Mouse (Mus musculus) spleen, embryonic (tissue): ENCODE results near the gene Usp29.

Experiments used
- CTCF ChIA-PET: fragments of 350-600 bp; sonication (Branson Sonifier 250); formaldehyde crosslinking; loops from one replicate; lab custom pipeline; 2022; lab: Charles Lee

Usp29 gene

GRCm38 (mm10) chr7:6730241-6730640, at the start of gene Usp29, which contains the start of gene Peg3:
Gene Usp29, plus strand, starts transcription at chr7:6730578.
Gene Peg3, minus strand, starts transcription at chr7:6730431.
- CTCF ChIA-PET = no interaction called here

- CTCF ChIA-PET = no interaction called here
These were observed 44.9 kb upstream of the Usp29 start for GRCm38 (mm10) chr7:6685511-6685910.

- CTCF ChIA-PET = no interaction called here
These were observed 33.9 kb upstream of the Usp29 start, which contains the start of gene Zim1 for GRCm38 (mm10) chr7:6696241-6697045. Gene Zim1, minus strand, starts transcription at chr7:6696450.

GRCm38 (mm10) chr7:6699230-6699629, 31.1 kb upstream of the Usp29 start:
- CTCF ChIA-PET = no interaction called here

GRCm38 (mm10) chr7:6707416-6708015, 22.9 kb upstream of the Usp29 start:
- CTCF ChIA-PET = no interaction called here

- CTCF ChIA-PET = no interaction called here
These were observed 21.8 kb upstream of the Usp29 start for GRCm38 (mm10) chr7:6708451-6709180.

- CTCF ChIA-PET = no interaction called here
These were observed 21.0 kb upstream of the Usp29 start for GRCm38 (mm10) chr7:6709396-6709795.

GRCm38 (mm10) chr7:6727351-6728121, 2.8 kb upstream of the Usp29 start:
- CTCF ChIA-PET = no interaction called here

- CTCF ChIA-PET = no interaction called here
These were observed 2.0 kb upstream of the Usp29 start for GRCm38 (mm10) chr7:6728263-6728931.

- CTCF ChIA-PET = no interaction called here
These were observed 1.1 kb upstream of the Usp29 start for GRCm38 (mm10) chr7:6729061-6729817.

- CTCF ChIA-PET = no interaction called here
These were observed 423 bp downstream of the Usp29 start for GRCm38 (mm10) chr7:6730801-6731200.

- CTCF ChIA-PET = no interaction called here
These were observed 995 bp downstream of the Usp29 start for GRCm38 (mm10) chr7:6731373-6731772.

GRCm38 (mm10) chr7:6731930-6732329, 1.6 kb downstream of the Usp29 start:
- CTCF ChIA-PET = no interaction called here

- CTCF ChIA-PET = no interaction called here
These were observed 5.7 kb downstream of the Usp29 start for GRCm38 (mm10) chr7:6736060-6736459.

GRCm38 (mm10) chr7:6744281-6744904, 14.0 kb downstream of the Usp29 start:
- CTCF ChIA-PET = interaction anchor here (0.6 kb wide), 1 partner anchor 222 kb away, joined by 3 read pairs; no protein-coding TSS in a partner anchor

GRCm38 (mm10) chr7:6749196-6749595, 18.8 kb downstream of the Usp29 start:
- CTCF ChIA-PET = no interaction called here

GRCm38 (mm10) chr7:6753440-6753839, 23.1 kb downstream of the Usp29 start:
- CTCF ChIA-PET = no interaction called here

GRCm38 (mm10) chr7:6756777-6757291, 26.5 kb downstream of the Usp29 start:
- CTCF ChIA-PET = no interaction called here

- CTCF ChIA-PET = no interaction called here
These were observed 29.3 kb downstream of the Usp29 start for GRCm38 (mm10) chr7:6759698-6760097.

- CTCF ChIA-PET = no interaction called here
These were observed 29.8 kb downstream of the Usp29 start for GRCm38 (mm10) chr7:6760170-6760569.
